Mouse (Mus musculus) midbrain, embryonic 10.5 days (tissue): Measurements from ENCODE around the gene Sertad2. TPM values are rescaled to one million over a fixed set of nuclear protein-coding genes. Genes with fewer than 3 reads are reported as not detected.

Experiments
- polyA plus RNA-seq: library from polyadenylated mRNA; unstranded; fragments of >200 nt; fragmentation: Nextera tagmentation; extraction: Ambion mirVana; gene quantifications from 2 replicates; pipeline ENCODE4 v1.2.1, GENCODE M21; 2016

Gene Sertad2
- polyA plus RNA-seq, 1 experiment from 2014 or later, result 30.3 TPM

Other genes starting within 250 kb of the Sertad2 start
- gene Slc1a4, start 210.5 kb upstream of the Sertad2 start, polyA plus RNA-seq, result 14.8 and 19.4 TPM in 2 replicates
- 22.1 and 23.9 TPM in 2 replicates for gene Aftph, start 198.3 kb downstream of the Sertad2 start, polyA plus RNA-seq